Mouse (Mus musculus) heart, adult 18-20 months (tissue): ENCODE results near the gene Rbmy. TPM values are rescaled to one million over a fixed set of nuclear protein-coding genes. Genes with fewer than 3 reads are reported as not detected.
"Not testable (repeated sequence)": the region's sequence is repeated elsewhere in the genome, so short reads cannot be mapped to it uniquely, and the experiment has no call there.

Source experiments
- DNase-seq, 2 experiments: peaks; one replicate each; pipeline ENCODE4 v3.0.0; 2021 to 2022; ENCODE audit warnings: mixed read lengths in 1 of 2
- long read RNA-seq, 2 experiments: library from polyadenylated mRNA; stranded (forward); transcript quantifications; one replicate each; pipeline ENCODE4 v2.0.0; 2021
- total RNA-seq, 2 experiments: library from RNA; stranded (reverse); gene quantifications; 2 replicates each; pipeline ENCODE4 v1.2.3; 2021

Gene Rbmy
- not detected for total RNA-seq
- long read RNA-seq, experiment 1: 0 reads
- long read RNA-seq, experiment 2: 0 reads

- DNase-seq: not testable (repeated sequence)
Observed at GRCm38 (mm10) chrY:2830380-2830779, at the start of gene Rbmy, which contains the start of gene Gm10256. Rbmy (plus strand) TSS chrY:2830680. Gm10256 (plus strand) TSS chrY:2830699.

DNA sequence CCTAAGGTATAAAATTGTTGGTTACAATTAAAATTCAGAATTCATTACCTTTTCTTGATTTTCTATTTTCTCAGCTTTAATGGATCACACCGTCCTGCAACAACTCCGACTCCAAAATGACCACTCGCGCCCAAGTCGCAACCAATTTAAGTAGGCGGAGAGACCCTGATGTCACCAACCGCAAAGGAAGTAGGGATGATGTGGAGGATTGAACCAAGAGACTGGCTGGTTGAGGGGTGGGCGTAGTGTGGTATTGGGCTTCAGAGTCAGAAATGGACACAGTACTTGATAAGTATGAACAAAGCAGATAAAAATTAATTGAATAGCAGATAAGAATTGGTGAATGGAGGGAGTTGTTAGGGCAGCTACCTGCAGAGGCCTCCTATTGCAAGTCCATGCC is 34.4 kb upstream of the Rbmy start, which contains the start of gene Gm4064:
Gene Gm4064 (minus strand): TSS at position 101 of the 400 bp plus-strand sequence.
- DNase-seq: not testable (repeated sequence)

Other genes with a start within 250 kb of the Rbmy start
- not detected for gene H2al2c, start 231.6 kb upstream of the Rbmy start, total RNA-seq
- gene Sry, start 167.0 kb upstream of the Rbmy start, total RNA-seq: not detected
- not detected for gene H2al2b, start 110.0 kb upstream of the Rbmy start, total RNA-seq
- gene Gm4064, start 34.5 kb upstream of the Rbmy start, total RNA-seq: not detected
- gene Gm10256, start within 50 bp of the Rbmy start, total RNA-seq: not detected
- gene Gm10352, start 70.3 kb downstream of the Rbmy start, total RNA-seq: not detected
- not detected for gene Gm29289, start 101.9 kb downstream of the Rbmy start, total RNA-seq